Mouse (Mus musculus) stomach, postnatal 0 days (tissue): ENCODE data around the gene Cela3b. TPM values are rescaled to one million over a fixed set of nuclear protein-coding genes. Genes with fewer than 3 reads are reported as not detected.
A peak's percentile ranks its signal among the peaks of the same experiment; 100 is the strongest.
"Not testable (repeated sequence)": the region's sequence is repeated elsewhere in the genome, so short reads cannot be mapped to it uniquely, and the experiment has no call there.

Experiments
- ATAC-seq: fragments of 200-750 bp; cut with Nextera tagmentation; 2 replicates; pipeline ENCODE4 v1.8.0; 2017; ENCODE audit not compliant: low FRiP score, low TSS enrichment
- DNase-seq: peaks from one replicate; pipeline ENCODE4 v3.0.0-alpha.2; 2016; ENCODE audit warnings: low spot score
- H3K27ac ChIP-seq: fragments of 300-500 bp; sonication (generic); replicated peaks from 2 replicates; pipeline ENCODE4 v1.5.1; 2014; ENCODE audit warnings: mild to moderate bottlenecking, control low read depth
- H3K27me3 ChIP-seq: fragments of 300-500 bp; sonication (generic); 2 replicates; pipeline ENCODE4 v1.6.1; 2014; ENCODE audit warnings: low read length; ENCODE audit not compliant: control insufficient read depth, insufficient read depth
- H3K36me3 ChIP-seq: fragments of 300-500 bp; sonication (generic); 2 replicates; pipeline ENCODE4 v1.6.1; 2014; ENCODE audit warnings: low read length, mixed read lengths; ENCODE audit not compliant: control insufficient read depth, insufficient read depth
- H3K4me1 ChIP-seq: fragments of 300-500 bp; sonication (generic); replicated peaks from 2 replicates; pipeline ENCODE4 v1.6.1; 2014; ENCODE audit warnings: antibody characterized with exemption; ENCODE audit not compliant: control insufficient read depth, insufficient read depth
- H3K4me2 ChIP-seq: fragments of 300-500 bp; sonication (generic); replicated peaks from 2 replicates; pipeline ENCODE4 v1.6.1; 2014; ENCODE audit warnings: low read depth, mild to moderate bottlenecking, control low read depth, moderate library complexity
- H3K4me3 ChIP-seq: fragments of 300-500 bp; sonication (generic); 2 replicates; pipeline ENCODE4 v1.5.1; 2014; ENCODE audit warnings: low read depth, low read length, control low read depth
- H3K9ac ChIP-seq: fragments of 300-500 bp; sonication (generic); 2 replicates; pipeline ENCODE4 v1.6.1; 2014; ENCODE audit warnings: mild to moderate bottlenecking, low read length, control low read depth, mixed read lengths
- H3K9me3 ChIP-seq: fragments of 300-500 bp; sonication (generic); 2 replicates; pipeline ENCODE4 v1.6.1; 2016; ENCODE audit warnings: low read length; ENCODE audit not compliant: control insufficient read depth
- CTCF ChIP-seq: IDR thresholded peaks from 2 replicates; pipeline ENCODE4 v1.5.1; 2016; ENCODE audit warnings: antibody characterized with exemption, low read depth, mild to moderate bottlenecking, moderate library complexity
- EP300 ChIP-seq: optimal IDR thresholded peaks from 2 replicates; pipeline ENCODE3; 2016; ENCODE audit warnings: antibody characterized with exemption
- WGBS: fragments of 180-500 bp; shearing (Covaris S2); extraction: QIAGEN DNeasy Blood & Tissue Kit; methylation state at CpG from one replicate; pipeline ENCODE4 v1.1.7; 2014; 5-methylcytosine and 5-hydroxymethylcytosine counted together
- polyA plus RNA-seq: library from polyadenylated mRNA; unstranded; fragments of >200 nt; fragmentation: Nextera tagmentation; extraction: Ambion mirVana; gene quantifications from 2 replicates; pipeline ENCODE4 v1.2.1, GENCODE M21; 2015

Cela3b gene
- polyA plus RNA-seq, 1 experiment from 2014 or later: 4.8 TPM

- no peaks in the 10 kb centered on the region for H3K27me3 ChIP-seq
- no peaks in the 10 kb centered on the region for H3K9me3 ChIP-seq
- H3K4me2 ChIP-seq: 0 out of 2 replicates have a peak overlapping the region, but pooled peaks have one; percentile 17
- peak; percentile 77 for DNase-seq
- no peak overlapping the region for H3K27ac ChIP-seq
- H3K9ac ChIP-seq: no peak overlapping the region
- no peaks in the 10 kb centered on the region for H3K36me3 ChIP-seq
- peaks cover 4% of the 10 kb centered on the region for H3K4me1 ChIP-seq
- no peak for ATAC-seq
- 9% methylated on average over 5 of the region's 5 CpGs for WGBS
- no peak overlapping the region for H3K4me3 ChIP-seq
- TF ChIP-seq EP300 (no peak), CTCF (peak; percentile 96)
These were observed 13.3 kb upstream of the Cela3b start for GRCm38 (mm10) chr4:137443625-137444024.

DNA sequence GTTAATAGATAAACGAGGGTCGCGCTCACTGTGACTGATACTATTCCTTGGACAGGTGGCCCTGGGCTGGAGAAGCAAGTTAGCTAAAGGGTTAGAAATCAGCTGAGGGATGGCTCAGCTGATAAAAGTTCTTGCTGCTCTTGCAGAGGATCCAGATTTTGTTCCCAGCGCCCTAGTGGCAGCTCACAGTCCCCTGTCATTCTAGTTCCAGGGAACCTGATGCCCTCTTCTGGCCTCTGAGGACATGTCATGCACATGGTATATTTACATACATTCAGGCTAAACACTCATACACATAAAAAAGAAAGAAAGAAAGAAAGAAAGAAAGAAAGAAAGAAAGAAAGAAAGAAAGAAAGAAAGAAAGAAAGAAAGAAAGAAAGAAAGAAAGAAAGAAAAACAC lies 11.0 kb upstream of the Cela3b start:
- H3K9me3 ChIP-seq: no peaks in the 10 kb centered on the region
- no peak overlapping the region for H3K9ac ChIP-seq
- DNase-seq: no peak
- no peak overlapping the region for H3K4me2 ChIP-seq
- no peaks in the 10 kb centered on the region for H3K27me3 ChIP-seq
- H3K36me3 ChIP-seq: no peaks in the 10 kb centered on the region
- H3K27ac ChIP-seq: no peak overlapping the region
- no peak overlapping the region for H3K4me3 ChIP-seq
- no peak for TF ChIP-seq EP300
- TF ChIP-seq CTCF: peak; percentile 46
- no peaks in the 10 kb centered on the region for H3K4me1 ChIP-seq
- WGBS: 88% methylated on average over 4 of the region's 4 CpGs
- ATAC-seq: no peak

DNA sequence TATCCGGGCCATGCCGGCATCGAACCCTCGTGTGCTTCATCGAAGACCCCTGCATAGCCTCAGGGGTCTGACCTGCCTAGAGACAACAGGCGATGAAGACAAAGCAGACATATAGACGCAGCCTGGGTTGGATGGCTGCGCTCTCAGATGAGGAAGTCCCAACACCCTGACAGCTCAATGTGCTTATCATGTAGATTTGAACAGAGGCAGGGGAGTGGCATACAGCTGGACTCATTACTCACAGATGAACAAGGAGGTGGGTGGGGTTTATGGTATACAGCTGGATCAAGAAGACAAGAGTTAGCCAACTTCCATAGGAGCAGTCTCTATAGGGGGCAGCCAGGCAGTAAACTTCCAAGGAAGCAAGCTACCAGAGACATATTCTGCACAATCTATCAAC lies 8.5 kb upstream of the Cela3b start:
- Histone ChIP-seq H3K9ac (no peak overlapping the region), H3K4me3 (no peak overlapping the region), H3K27ac (no peak overlapping the region), H3K4me2 (no peak overlapping the region), H3K27me3 (no peaks in the 10 kb centered on the region), H3K36me3 (no peaks in the 10 kb centered on the region), H3K4me1 (no peaks in the 10 kb centered on the region), H3K9me3 (no peaks in the 10 kb centered on the region)
- TF ChIP-seq EP300 (no peak), CTCF (no peak)
- 84% methylated on average over 8 of the region's 8 CpGs for WGBS
- DNase-seq (no peak), ATAC-seq (peak; percentile 33)

- Histone ChIP-seq H3K36me3 (no peaks in the 10 kb centered on the region), H3K4me3 (no peak overlapping the region), H3K4me1 (no peaks in the 10 kb centered on the region), H3K4me2 (no peak overlapping the region), H3K9me3 (no peaks in the 10 kb centered on the region), H3K27me3 (no peaks in the 10 kb centered on the region), H3K9ac (no peak overlapping the region), H3K27ac (no peak overlapping the region)
- ATAC-seq (0 out of 2 replicates have a peak, but pooled peaks have one; percentile 18), DNase-seq (no peak)
- TF ChIP-seq CTCF (no peak), EP300 (no peak)
- WGBS: 85% methylated on average over 8 of the region's 8 CpGs
These were observed 6.8 kb upstream of the Cela3b start for GRCm38 (mm10) chr4:137436979-137437669.

DNA sequence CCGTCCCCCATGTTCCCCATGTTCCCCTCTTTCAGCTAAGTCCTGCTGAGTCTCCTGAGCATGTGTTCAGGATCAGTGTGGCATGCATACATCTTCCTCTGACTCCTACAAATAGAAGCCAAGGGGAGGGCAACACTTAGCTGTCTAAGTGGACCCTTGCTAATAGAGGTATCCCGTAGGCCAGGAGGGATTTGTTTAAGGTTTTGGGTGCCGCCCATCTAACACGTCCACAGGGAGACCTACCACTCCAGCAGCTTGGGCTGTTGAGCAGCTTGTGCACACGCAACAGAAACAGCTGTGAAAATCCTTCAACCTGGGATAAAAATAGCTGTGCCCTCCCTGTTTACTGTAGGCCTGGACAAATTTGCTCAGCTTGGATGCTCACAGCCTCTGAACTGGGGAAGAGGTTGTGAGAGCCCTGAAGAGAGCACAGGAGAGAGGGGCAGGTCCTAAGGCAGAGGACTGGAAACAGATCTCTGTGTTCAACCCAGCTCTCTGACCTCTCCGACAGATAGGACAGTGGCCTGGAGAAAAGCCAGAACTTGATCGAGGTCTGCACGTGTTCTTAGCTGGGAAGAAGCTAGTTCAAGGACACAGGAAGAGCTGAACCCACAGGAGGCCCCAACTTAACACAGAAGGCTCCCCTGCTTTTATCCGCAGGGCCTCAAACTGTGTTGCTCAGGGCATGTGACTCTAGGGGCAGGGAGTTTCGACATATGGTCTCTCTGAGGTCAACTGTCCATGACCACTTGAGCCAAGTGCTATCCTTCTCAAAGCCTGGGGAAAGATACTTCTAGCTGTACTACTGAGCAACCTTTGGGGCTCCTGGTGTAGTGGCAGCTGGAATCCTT lies 2.6 kb upstream of the Cela3b start:
- peak; percentile 46 for ATAC-seq

More for the DNA sequence above, 2.6 kb upstream of the Cela3b start:
- DNase-seq, H3K4me1 ChIP-seq, H3K27me3 ChIP-seq, H3K4me3 ChIP-seq, H3K4me2 ChIP-seq, H3K9ac ChIP-seq, H3K36me3 ChIP-seq, H3K27ac ChIP-seq, H3K9me3 ChIP-seq: not testable (repeated sequence)
- WGBS: 48% methylated on average over 10 of the region's 10 CpGs
